Mouse (Mus musculus) erythroblast, adult 5-6 weeks (primary cell): ENCODE data around the gene Prok1. TPM values are rescaled to one million over a fixed set of nuclear protein-coding genes. Genes with fewer than 3 reads are reported as not detected.

ENCODE experiments used
- ATAC-seq: replicated peaks from 2 replicates; pipeline ENCODE4 v1.8.0; 2016; ENCODE audit warnings: moderate number of reproducible peaks, mild to moderate bottlenecking, moderate TSS enrichment, inconsistent platforms; ENCODE audit not compliant: poor library complexity, low FRiP score, severe bottlenecking
- total RNA-seq, 2 experiments: library from RNA; stranded (forward) in 1 of 2; stranded (reverse) in 1 of 2; fragments of 150-400 nt in 1 of 2; fragments of 200-764, 138-1000 nt in 1 of 2; gene quantifications; 2 replicates each; pipeline versions ENCODE4 v1.2.3 to v1.2.4; 2015 to 2017; ENCODE audit warnings: low replicate concordance in 2 of 2

Gene Prok1
- total RNA-seq, 2 experiments from 2014 or later, result not detected

DNA sequence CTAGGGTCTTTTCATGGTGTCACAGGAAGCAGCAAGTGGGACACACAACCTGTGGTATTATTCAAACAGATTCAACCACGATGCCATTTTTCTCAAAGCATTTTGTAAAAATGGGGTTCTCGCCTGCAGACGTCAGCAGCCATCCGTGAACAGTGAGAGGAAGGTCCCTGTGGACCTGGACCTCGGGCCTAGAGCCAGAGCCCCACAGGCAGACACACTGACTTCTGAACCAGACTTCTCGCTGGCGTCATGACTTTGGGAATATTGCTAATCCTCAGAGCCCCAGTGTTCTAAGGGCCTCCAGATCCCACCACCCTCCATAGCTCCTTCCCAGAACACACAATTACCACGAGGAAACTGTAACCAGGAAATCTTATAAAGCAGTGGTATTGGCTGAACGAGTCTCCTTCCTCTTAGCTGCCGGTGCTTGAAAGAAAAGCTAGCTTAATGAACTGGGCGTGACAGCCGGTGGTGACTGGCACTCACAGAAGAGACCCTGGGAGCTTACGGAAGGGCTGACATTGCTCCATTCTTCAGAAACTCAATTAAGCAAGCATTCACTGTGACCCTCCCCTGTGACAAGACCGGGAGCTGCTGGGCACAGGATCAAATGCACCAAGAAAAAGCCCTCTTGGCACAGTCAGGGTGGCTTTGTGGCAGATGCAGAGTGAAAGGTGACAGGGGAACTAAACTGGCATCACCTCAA is 2.0 kb upstream of the Prok1 start:
- no peak for ATAC-seq

DNA sequence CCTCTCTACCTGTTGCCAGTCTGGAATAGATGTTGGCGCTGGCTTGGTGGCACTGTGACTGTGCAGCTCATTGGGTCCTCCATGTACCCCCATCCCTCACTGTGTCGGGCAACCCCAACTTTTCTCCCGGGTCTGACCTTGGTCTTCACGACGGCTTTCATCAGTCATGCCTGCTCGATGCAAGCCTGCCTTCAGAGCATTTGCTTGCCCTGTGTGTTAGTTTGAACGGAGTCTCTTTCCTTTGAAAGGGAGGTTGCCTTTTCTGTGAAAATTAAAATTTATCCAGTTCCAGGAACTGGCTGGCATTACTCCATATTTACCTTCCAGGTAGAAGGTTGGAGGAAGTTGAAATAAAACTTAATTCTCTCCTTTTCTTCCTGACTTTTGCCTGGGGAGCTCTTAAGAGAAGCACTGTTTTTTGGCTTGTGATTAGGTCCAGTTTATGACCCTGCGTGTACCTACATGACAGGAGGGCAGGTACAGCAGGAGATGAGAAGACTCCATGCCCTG is 981 bp downstream of the Prok1 start:
- no peak for ATAC-seq

DNA sequence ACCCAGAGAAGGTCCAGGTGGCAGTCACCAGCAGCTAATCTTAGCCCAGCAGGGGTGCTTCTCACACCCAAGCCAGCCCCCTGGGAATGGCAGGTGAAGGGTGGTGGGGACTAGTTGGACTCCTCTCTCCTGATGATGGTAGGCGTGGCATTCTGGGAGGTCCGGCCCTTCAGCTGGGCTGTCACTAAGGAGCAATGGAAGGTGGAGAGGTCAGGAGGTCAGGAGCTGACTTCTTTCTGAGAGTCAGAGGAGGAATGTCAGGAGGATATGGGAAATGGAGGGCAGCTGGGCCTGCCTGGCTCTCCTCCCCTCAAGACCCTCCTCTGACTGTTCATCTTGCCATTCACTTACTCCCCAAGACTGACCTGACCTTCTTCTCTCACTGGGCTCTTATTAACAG is 1.5 kb downstream of the Prok1 start:
- ATAC-seq, result no peak

DNA sequence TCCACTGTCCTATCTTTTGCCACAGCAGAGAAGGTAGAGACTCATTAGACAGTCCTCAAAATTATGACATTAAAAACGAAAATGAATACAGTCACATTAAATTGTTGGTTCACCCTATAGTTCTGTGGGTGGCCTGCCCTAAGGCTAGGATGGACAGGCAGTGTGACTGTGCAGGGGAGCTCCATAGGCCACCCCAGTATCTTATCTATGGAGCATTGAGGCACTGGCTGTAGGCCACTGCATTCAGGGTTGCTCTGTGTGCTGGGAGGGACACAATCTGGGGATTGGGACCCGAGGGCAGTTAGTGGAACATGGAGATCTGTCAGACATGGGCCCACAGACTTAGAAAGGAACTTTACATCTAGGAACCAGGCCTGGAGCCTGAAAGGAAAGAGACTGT is 5.6 kb downstream of the Prok1 start:
- ATAC-seq, result 0 out of 2 replicates have a peak, but pooled peaks have one; percentile 6

DNA sequence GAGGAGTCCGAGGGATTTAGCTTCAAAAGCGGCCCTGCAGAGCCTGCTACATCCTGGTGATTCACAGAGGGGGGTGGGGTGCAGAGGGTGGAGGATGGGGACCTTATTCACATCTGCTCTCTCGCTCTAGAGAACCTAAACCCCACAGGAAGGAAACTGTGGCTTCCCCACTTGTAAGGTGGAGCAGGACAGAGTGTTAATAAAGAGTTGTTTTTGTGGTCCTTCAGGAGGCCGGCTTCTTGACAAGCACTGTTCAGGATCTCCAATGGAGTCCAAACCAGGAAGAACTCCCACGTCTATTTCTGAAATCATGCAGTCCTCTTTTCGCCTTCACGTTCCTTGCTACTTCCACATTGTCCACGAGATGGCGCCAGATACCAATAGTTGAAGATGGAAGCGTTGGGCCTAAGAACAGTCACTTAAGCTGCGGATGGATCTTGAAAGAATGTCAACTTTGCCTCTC is 6.1 kb downstream of the Prok1 start:
- ATAC-seq, result peak; percentile 75; the same call in 1 of the 2 replicates

DNA sequence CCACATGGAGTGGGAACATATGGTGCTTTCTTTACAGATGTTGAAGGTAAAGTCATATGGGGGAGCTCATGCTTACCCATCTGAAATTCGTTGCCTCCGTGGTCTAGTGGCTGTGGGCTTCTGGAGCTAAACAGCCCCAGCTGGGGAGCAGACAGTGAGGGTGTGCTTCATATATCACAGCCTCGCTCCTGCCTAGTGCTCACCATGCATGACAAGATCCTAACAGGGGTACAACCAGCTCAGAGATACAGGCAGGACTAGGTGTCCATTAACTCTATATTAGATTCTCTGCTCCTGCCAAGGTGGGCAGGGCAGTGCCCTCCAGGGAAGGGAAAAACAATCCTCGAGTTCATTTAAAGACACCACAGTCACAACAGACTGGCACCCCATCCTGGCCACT is 8.3 kb downstream of the Prok1 start:
- no peak for ATAC-seq

DNA sequence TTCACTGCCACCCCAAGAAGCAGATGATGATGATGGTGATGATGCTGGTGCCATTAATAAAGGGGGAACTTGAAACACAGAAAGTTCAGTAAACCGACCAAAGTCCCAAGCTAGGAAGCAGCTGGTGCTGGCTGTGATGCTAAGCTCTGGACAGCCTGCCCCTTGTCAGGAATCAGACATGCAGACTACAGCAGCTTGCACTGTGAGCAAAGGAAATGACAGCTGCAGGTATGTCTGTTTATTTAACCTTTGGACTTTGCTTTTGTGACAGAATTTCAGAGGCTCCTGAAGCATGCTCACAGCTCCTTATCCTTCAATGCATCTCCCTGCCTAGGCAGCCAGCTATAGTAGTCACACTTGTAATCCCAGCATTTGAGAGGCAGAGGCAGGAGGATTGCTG is 9.0 kb downstream of the Prok1 start, which contains the start of gene A630076J17Rik:
TSS of gene A630076J17Rik (plus strand) at position 88 of the 400 bp plus-strand sequence.
- no peak for ATAC-seq

DNA sequence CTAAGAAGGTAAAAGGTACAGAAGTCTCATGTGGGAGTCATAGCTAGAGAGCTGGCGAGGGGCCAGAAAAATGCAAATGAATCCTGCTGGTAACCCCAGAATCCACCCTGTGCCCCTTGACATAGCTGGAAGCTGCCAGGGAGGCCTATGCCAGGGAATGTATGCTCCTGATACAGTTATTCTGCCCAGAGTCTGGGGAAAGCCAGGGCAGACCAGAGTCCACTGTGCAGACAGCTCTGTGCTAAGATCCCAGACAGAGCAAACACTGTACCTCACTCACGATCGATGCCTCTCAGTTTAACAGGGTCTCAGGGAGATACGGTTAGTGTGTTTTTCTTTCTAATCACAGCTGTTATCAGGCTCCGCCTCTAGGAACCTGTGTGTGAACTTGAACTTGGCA is 9.7 kb downstream of the Prok1 start:
- ATAC-seq, result no peak

DNA sequence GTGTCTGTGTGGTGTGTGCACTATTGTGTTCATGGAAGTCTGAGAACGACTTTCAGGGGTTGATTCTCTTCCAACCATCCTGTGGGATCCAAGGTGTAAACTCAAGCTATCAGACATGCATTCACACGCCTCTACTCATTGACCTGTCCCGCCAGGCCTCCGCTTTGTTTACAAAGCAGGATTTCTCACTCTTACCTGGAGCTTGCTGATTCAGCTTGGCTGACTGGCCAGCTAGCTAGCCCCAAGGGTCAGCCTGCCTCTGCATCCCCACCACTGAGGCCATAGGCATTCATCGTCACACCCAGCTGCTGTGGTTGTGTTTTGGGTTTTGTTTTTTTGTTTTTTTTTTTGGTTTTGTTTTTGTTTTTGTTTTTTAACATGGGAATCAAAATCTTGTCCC is 10.3 kb downstream of the Prok1 start:
- ATAC-seq, result no peak

DNA sequence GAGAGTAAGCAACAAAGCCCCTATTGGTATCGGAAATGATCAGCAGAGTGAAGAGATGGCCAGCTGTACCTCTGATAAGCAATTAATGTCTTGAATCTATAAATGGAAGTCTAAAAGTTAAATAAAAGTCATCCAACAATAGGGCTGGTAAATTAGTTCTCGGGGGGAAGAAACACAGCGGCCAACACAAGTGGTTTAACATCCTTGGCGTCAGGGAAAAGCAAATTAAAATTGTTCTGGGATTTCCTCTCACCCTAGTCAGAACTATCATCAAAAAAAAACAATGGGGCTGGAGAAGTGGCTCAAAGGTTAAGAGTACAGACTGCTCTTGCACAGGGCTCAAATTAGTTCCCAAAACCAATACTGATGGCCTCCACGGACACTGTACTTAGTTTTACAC is 13.7 kb downstream of the Prok1 start:
- no peak for ATAC-seq

DNA sequence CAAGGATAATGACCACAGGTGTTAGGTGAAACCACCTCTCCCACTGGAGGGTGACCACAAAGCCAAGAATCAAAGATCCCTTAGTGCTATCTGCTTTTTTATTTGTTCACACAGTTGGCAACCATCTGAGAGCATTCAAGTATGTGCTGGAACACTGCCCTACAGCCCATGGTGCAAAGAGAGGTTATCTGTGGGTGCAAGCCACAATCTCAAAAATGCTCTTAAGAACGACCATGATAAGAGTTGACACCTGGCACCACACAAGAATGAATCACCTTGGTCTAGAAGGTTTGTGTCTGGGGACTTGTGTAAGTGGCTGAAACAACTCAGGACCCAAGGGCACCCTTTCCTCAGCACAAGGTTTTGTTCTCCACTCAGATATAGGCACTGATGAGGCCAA is 16.3 kb downstream of the Prok1 start:
- no peak for ATAC-seq

DNA sequence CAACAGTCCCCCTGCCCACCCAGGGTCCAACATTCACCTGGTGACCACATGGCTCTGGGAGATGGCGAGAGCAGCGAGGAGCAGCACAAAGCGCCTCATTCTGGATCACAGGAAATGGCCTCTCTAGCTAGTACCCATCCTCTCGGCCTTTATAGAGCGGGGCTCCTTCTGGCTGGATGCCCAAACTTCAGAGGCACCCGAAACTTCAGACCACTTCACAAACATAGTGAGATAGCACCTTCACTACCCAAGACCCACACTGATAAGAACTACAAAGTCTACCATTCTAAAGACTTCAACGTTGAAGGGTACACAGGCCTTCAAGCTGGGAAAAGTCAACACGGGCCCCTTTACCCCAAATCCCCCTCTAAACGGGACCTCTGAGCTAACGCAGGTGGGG is 17.9 kb downstream of the Prok1 start, which contains the start of gene Cym:
TSS of gene Cym (minus strand) at position 125 of the 400 bp plus-strand sequence.
- no peak for ATAC-seq

DNA sequence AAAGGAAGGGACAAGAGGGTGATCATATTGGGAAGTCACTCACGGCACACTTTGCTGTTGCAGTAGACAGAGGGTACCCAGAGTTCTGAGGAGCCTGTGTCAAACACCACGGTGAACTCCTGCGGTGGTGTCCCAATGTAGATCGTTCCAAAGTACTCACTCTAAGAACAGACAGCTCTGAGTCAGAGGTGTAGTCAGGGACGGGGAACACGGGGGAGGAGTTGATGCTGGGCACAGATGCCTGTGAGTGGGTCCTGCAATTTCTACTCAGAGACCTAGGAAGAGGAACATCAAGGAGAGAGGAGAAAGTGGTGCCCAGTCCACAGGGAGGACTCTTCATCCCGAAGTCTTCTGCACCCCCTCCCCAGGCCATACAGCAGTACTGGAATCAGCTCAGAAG is 20.9 kb downstream of the Prok1 start:
- ATAC-seq, result no peak

DNA sequence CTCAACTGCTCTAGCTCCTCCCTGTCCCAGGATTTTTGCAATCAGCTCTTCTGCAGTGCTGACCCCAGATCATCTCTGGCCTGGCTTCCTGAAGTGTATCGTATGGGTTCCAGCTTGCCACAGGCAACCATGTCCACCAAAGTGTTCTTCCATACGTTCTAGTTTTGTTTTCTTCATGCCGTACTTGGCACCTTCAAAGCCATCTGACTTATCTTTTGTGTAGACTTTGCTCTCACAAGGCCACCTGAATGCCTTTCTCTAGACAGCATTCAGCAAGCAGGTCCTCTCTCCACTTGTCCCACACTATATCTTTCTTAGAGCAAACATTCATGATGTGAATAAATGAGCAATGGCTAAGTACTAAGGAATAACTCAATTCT is 22.4 kb downstream of the Prok1 start:
- no peak for ATAC-seq

DNA sequence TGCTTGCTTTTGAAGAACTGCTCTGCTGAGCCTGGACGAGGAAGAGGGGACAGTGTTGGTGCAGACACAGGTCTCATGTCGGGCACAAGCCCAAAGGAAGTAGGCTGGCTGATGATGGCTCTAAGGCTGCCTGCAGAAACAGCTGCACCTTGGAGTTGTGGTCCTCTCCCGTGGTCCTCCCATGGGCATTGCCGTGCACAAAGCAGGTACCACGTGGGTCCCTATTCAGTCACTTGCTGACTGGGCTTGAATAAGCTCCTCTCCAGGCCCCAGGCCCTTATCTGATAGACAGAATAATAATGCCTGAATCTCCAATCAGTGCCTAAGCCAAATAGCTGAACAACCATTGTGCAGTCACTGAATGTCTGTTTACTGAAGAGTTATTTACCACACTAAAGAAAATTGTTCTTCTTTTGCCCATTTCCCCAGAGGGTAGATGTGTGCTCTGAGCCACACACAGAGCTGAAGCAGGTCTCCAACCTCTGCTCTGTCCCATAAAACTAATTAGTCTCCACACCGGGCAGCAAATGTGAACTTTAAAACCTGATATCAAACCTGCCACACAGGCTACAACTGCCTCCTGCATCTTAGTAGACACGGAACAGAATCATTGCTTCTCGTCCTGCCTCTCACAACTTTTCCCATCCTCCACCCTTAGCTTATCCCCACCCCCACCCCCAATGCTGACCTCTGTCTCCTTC is 23.0 kb downstream of the Prok1 start:
- no peak for ATAC-seq

DNA sequence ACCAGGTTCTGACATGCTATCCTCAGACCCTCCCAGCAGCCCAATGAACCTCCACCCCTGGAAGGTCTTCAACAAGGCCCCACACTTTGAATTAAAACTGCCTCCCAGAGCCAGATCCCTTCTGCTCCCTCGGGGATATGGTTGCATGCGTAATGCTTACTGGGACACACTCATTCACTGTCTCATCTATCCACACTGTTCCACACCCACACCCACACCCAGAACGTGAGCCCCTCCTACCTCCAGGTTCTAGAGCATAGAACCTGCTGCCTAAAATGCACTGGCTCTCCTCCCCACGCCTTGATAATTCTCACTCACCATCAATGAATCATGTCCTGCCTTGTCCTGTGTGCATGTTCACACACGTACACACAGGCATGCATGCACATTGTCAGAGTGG is 24.9 kb downstream of the Prok1 start:
- no peak for ATAC-seq

DNA sequence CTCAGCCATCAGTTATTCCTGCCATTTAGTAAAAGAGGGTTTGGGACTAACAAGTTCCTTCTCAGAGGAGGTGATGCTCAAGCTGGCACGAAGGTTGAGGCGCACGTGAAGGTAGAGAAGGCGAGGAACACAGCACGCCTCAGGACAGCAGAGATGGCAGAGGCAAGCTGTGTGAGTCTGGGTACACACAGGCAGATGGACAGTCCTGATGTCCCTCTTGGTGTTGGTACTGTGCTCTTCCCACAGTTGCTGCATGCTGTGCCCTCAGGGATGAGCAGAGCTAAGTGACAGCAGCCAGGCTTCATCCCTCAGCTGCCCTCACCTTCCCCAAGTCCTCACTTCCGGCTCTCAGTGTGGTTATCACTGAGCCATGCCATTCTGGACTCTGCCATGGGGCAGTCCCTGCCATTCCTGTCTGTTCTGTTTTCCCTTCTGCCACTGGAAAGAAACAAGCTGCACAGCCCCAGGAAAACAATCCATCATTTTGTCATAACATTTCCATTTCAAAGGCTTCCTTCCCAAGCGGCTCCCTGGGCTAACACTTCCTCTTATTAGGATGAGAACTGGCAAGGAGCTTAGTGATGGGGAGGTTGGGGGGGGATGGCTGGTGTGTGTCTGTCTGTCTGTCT is 31.8 kb downstream of the Prok1 start:
- no peak for ATAC-seq

DNA sequence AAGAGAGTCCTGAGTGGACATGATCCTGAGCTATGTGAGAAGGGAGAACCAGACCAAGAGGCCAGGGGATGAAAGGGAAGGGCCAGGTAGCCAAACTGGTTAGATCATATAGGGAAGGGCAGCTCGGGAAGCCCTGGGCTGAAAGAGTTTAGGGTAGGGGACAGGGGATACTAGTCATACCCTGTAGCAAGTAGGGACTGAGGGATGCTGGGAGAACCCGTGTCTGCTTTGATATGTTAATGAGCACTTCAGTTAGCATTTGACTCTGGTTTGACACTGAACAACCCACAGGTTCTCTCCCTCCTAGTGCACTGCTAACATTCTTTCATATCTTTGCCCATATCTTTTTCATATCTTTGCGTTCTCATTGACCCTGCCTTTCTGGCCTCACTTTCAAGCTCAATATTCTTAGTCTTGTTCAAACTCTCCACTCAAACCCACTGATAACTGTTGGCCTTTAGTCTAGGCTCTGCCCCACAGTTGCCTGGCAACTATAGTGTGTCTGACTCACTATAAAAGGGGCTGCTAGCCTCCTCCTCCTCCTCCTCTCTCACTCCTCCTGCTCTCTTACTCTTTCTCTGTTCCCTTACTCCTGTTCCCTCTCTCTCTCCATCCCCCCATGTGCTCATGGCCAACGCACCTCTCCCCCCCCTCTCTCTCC is 32.9 kb downstream of the Prok1 start:
- ATAC-seq, result no peak

DNA sequence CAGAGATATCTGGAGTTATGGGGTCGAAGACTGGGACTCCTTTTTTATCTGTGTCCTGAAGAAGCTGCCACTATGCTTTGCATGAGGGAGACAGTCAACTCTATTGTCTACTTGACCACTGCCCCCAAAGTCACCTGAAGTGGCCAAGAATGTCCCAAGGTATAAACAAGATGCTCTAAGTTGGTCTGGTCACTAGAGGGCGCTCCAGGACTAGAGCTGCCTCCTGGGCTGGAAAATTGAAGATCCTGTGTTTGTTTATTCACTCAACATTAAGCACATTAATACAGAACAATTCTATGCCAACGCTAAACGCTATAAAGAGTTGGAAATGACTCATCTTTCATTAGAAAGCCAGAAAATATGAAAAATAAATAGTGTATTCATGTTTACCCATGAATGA is 33.5 kb downstream of the Prok1 start:
- ATAC-seq, result peak; percentile 68; the same call in 1 of the 2 replicates

DNA sequence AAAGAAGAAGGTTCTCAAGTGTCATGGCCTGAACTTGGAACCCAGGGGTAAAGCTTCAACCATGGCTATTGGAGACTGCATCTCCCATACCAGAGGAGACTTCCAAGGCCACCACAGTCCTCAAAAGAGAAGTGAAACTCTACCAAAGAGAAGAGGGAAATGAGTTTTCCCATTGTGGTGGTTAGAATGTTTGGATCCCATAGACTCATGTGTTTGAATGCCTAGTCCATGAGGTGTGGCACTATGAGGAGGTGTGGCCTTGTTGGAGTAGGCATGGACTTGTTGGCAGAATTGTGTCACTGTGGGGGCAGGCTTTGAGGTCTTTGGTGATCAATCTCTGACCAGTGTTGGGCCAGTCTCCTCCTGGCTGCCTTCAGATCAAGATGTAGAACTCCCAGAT is 34.3 kb downstream of the Prok1 start:
- ATAC-seq, result no peak
